Mouse (Mus musculus) ES-E14 (cell line): ENCODE data around the gene Rgs10.

Experiments used
- CHD2 ChIP-seq: IDR thresholded peaks from 2 replicates; pipeline ENCODE4 v1.6.1; 2014; ENCODE audit warnings: mild to moderate bottlenecking, low read depth, low read length, inconsistent platforms
- MAFK ChIP-seq: IDR thresholded peaks from 2 replicates; pipeline ENCODE4 v1.6.1; 2014; ENCODE audit warnings: mild to moderate bottlenecking, low read depth, low read length, inconsistent platforms; ENCODE audit not compliant: insufficient read depth

DNA sequence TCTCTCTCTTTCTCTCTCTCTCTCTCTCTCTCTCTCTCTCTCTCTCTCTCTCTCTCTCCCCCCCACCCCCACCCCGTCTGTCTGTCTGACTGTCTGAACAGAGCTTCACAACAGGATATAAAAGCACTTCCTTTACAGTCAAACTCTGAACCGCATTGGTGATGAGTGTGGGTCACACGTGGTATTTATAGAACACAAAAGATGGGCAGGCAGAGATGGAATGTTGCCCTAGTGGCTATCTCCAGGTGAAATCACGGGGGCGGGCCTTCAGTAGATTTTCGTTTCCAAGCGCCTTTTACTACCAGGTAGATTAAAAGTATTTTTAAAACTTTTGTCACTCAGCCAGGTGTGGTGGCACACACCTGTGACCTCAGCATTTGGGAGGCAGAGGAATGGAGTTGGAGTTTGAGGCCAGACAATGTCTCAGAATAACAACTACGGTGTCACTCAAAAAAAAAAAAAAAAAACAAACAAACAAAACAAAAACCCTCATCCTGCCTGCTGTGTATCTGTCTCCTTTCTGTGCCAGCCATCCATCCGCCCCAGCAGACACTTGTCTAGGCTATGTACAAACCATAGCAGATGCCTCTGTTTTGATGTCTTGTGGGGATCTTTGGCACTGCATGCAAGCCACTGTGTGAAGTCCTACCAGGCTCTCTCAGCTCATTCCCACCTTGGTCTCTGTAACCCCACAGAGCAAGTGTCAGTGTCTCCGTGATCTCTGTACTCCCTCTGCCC is 34.7 kb downstream of the Rgs10 start:
- no peak for TF ChIP-seq CHD2
- no peak for TF ChIP-seq MAFK
